Mouse (Mus musculus): Measurements from ENCODE around the gene Zfp281. TPM values are rescaled to one million over a fixed set of nuclear protein-coding genes. Genes with fewer than 3 reads are reported as not detected.

Gene Zfp281
- polyA plus RNA-seq, 1 experiment = not detected

- H3K27ac ChIP-seq (ENCODE audit: insufficient read depth, low read depth, low read length) = no peak overlapping the region
- no peaks in the 10 kb centered on the region for H3K4me1 ChIP-seq (ENCODE audit: control insufficient read depth, insufficient read depth, low read length)
- no peak overlapping the region for H3K4me3 ChIP-seq (ENCODE audit: insufficient read depth, low read depth, low read length)
- TF ChIP-seq CTCF (IDR thresholded peaks at IDR 0.05; ENCODE audit: insufficient read depth, low read depth, low read length) (no peak), POLR2A (IDR thresholded peaks at IDR 0.05; ENCODE audit: insufficient read depth, low read depth, low read length) (no peak)
- WGBS = 94% methylated on average over 4 of the region's 4 CpGs
Measured at GRCm38 (mm10) chr1:136606278-136606677, 18.4 kb upstream of the Zfp281 start.

DNA sequence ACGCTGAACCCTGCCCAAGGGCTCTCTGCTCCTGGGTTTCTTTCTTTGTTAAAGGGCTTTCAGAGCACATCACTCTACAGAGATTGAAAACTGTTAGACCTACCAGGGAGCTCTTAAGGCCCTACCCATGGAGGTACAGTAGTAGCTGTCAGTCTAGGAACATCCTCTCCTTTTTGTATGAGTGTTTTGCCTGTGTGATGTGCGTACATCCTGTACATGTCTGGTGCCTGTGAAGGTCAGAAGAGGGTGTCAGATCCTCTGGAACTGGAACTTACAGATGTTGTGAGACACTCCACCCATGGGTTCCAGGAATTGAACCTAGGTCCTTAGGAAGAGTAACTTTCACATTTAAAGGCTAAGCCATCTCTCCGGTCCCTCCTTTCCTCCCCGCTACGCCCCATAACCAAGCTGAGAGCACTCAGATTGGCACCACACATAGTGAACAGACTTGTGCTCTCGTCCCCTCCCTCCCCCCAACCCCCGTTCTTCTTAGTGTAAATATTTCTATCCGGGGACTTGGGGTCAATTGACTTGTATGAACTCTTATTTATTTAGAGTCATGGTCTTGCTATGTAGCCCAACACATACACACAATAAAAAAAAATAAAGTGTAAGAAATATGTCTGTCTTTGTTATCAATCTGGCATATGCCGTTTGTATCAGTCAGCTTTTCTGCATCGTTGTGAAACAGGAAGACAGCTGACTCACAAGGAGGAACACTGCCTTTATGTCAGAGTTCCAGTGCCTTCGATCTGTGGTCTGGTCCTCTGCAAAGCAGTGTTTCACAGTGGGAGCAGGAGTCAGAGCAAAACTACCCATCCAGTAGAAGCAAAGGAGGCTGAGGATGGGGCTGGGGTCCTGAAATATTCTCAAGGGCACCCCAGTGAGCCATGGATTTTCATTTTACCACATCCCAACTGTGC, 16.1 kb upstream of the Zfp281 start:
- WGBS = 86% methylated on average over 11 of the region's 11 CpGs
- Histone ChIP-seq H3K4me3 (ENCODE audit: insufficient read depth, low read depth, low read length) (no peak overlapping the region), H3K27ac (ENCODE audit: insufficient read depth, low read depth, low read length) (no peak overlapping the region), H3K4me1 (ENCODE audit: control insufficient read depth, insufficient read depth, low read length) (peaks cover 7% of the 10 kb centered on the region)
- TF ChIP-seq CTCF (IDR thresholded peaks at IDR 0.05; ENCODE audit: insufficient read depth, low read depth, low read length) (no peak), POLR2A (IDR thresholded peaks at IDR 0.05; ENCODE audit: insufficient read depth, low read depth, low read length) (no peak)

GRCm38 (mm10) chr1:136611803-136612202, 12.9 kb upstream of the Zfp281 start:
- WGBS = 61% methylated on average over 9 of the region's 9 CpGs
- H3K4me3 ChIP-seq (ENCODE audit: insufficient read depth, low read depth, low read length) = no peak overlapping the region
- H3K4me1 ChIP-seq (ENCODE audit: control insufficient read depth, insufficient read depth, low read length) = peaks cover 12% of the 10 kb centered on the region
- TF ChIP-seq CTCF (IDR thresholded peaks at IDR 0.05; ENCODE audit: insufficient read depth, low read depth, low read length) (no peak), POLR2A (IDR thresholded peaks at IDR 0.05; ENCODE audit: insufficient read depth, low read depth, low read length) (no peak)
- peak overlapping the region; percentile 30 for H3K27ac ChIP-seq (ENCODE audit: insufficient read depth, low read depth, low read length)

DNA sequence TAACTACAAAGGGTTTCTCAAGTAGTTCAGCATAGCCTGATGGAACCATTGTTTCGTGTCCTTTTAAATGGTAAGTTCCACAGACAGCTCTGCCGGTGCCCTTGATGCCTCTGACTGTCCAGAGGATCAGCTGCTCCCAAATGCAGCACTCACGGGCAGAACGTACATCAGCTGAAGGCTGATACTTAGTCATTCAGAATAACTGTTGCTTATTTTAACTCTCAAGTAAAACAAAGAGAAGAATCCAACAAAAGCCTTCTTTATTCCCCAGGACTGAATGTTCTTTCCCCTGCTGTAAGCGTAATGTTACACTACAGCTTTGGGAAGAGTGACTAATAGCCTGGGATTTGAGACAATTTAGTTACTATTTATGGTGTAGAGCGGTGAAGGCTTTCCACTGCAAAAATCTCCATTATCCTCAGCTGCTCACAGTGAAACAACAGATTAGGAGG, 11.4 kb upstream of the Zfp281 start:
- no peak overlapping the region for H3K4me3 ChIP-seq (ENCODE audit: insufficient read depth, low read depth, low read length)
- TF ChIP-seq POLR2A (IDR thresholded peaks at IDR 0.05; ENCODE audit: insufficient read depth, low read depth, low read length) (no peak), CTCF (IDR thresholded peaks at IDR 0.05; ENCODE audit: insufficient read depth, low read depth, low read length) (no peak)
- 11% methylated on average over 6 of the region's 6 CpGs for WGBS
- peaks cover 12% of the 10 kb centered on the region for H3K4me1 ChIP-seq (ENCODE audit: control insufficient read depth, insufficient read depth, low read length)
- H3K27ac ChIP-seq (ENCODE audit: insufficient read depth, low read depth, low read length) = peak overlapping the region; percentile 94

GRCm38 (mm10) chr1:136614748-136615440, 9.8 kb upstream of the Zfp281 start:
- Histone ChIP-seq H3K4me3 (ENCODE audit: insufficient read depth, low read depth, low read length) (no peak overlapping the region), H3K4me1 (ENCODE audit: control insufficient read depth, insufficient read depth, low read length) (peaks cover 12% of the 10 kb centered on the region), H3K27ac (ENCODE audit: insufficient read depth, low read depth, low read length) (peak overlapping the region; percentile 94)
- WGBS = 94% methylated on average over 11 of the region's 11 CpGs
- TF ChIP-seq POLR2A (IDR thresholded peaks at IDR 0.05; ENCODE audit: insufficient read depth, low read depth, low read length) (no peak), CTCF (IDR thresholded peaks at IDR 0.05; ENCODE audit: insufficient read depth, low read depth, low read length) (no peak)

- Histone ChIP-seq H3K4me3 (ENCODE audit: insufficient read depth, low read depth, low read length) (no peak overlapping the region), H3K27ac (ENCODE audit: insufficient read depth, low read depth, low read length) (no peak overlapping the region), H3K4me1 (ENCODE audit: control insufficient read depth, insufficient read depth, low read length) (peaks cover 10% of the 10 kb centered on the region)
- no peak for TF ChIP-seq CTCF (IDR thresholded peaks at IDR 0.05; ENCODE audit: insufficient read depth, low read depth, low read length)
- no peak for TF ChIP-seq POLR2A (IDR thresholded peaks at IDR 0.05; ENCODE audit: insufficient read depth, low read depth, low read length)
- WGBS = 76% methylated on average over 7 of the region's 7 CpGs
Measured at GRCm38 (mm10) chr1:136617163-136617788, 7.4 kb upstream of the Zfp281 start.

DNA sequence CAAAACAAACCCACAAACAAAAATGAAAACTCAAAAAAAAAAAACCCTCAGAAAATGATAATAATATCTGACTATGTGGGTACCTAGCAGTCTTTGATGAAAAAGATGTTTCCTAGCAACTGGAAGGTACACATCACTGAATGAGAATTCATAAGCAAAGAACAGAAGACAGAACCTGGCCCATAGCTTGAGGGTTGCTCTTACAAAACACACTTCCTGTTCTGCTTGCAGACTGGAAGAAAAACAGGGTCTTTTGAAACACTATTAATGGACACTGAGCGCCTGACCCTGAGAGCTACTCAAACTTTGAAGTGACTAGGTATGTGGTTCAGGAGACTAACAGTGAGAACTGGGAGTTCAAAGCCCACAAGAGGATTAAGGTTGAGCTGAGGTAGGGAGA, 6.1 kb upstream of the Zfp281 start:
- WGBS = 98% methylated on average over 1 of the region's 1 CpGs
- Histone ChIP-seq H3K27ac (ENCODE audit: insufficient read depth, low read depth, low read length) (no peak overlapping the region), H3K4me1 (ENCODE audit: control insufficient read depth, insufficient read depth, low read length) (peaks cover 6% of the 10 kb centered on the region), H3K4me3 (ENCODE audit: insufficient read depth, low read depth, low read length) (no peak overlapping the region)
- no peak for TF ChIP-seq CTCF (IDR thresholded peaks at IDR 0.05; ENCODE audit: insufficient read depth, low read depth, low read length)
- TF ChIP-seq POLR2A (IDR thresholded peaks at IDR 0.05; ENCODE audit: insufficient read depth, low read depth, low read length) = no peak

GRCm38 (mm10) chr1:136625019-136625895, 556 bp downstream of the Zfp281 start:
- 1% methylated on average over 87 of the region's 92 CpGs for WGBS
- TF ChIP-seq CTCF (IDR thresholded peaks at IDR 0.05; ENCODE audit: insufficient read depth, low read depth, low read length) = no peak
- TF ChIP-seq POLR2A (IDR thresholded peaks at IDR 0.05; ENCODE audit: insufficient read depth, low read depth, low read length) = 0 out of 2 replicates have a peak, but pooled peaks have one; percentile 24
- Histone ChIP-seq H3K4me1 (ENCODE audit: control insufficient read depth, insufficient read depth, low read length) (peaks cover 5% of the 10 kb centered on the region), H3K27ac (ENCODE audit: insufficient read depth, low read depth, low read length) (peak overlapping the region; percentile 37), H3K4me3 (ENCODE audit: insufficient read depth, low read depth, low read length) (peak overlapping the region; percentile 89)

All from olfactory bulb, adult 2 months (tissue).